Mouse (Mus musculus) gastrocnemius, adult 8-10 months (tissue): ENCODE measurements around the gene S100a16. TPM values are rescaled to one million over a fixed set of nuclear protein-coding genes. Genes with fewer than 3 reads are reported as not detected.
A peak's percentile ranks its signal among the peaks of the same experiment; 100 is the strongest.

Source experiments
- DNase-seq, 2 experiments: peaks; one replicate each; pipeline ENCODE4 v3.0.0; 2022; ENCODE audit warnings: low spot score in 2 of 2
- total RNA-seq, 4 experiments: library from RNA; stranded (reverse); gene quantifications; 2 replicates each; pipeline ENCODE4 v1.2.4; 2022

S100a16 gene
- total RNA-seq, 4 experiments from 2014 or later: 50.1 to 57.1 (median 51.9) TPM

- DNase-seq: no peak
Measured at GRCm38 (mm10) chr3:90517711-90518110, 19.3 kb upstream of the S100a16 start.

GRCm38 (mm10) chr3:90525421-90525820 is 11.6 kb upstream of the S100a16 start:
- no peak for DNase-seq

GRCm38 (mm10) chr3:90526076-90526475 is 11.0 kb upstream of the S100a16 start:
- no peak for DNase-seq

GRCm38 (mm10) chr3:90526580-90526979 is 10.5 kb upstream of the S100a16 start, which contains the start of gene S100a14:
Gene S100a14 (plus strand): TSS chr3:90526856.
- no peak for DNase-seq

- no peak for DNase-seq
Measured at GRCm38 (mm10) chr3:90527291-90527873, 9.7 kb upstream of the S100a16 start.

- DNase-seq: no peak
Measured at GRCm38 (mm10) chr3:90531713-90532112, 5.3 kb upstream of the S100a16 start.

- no peak for DNase-seq
Measured at GRCm38 (mm10) chr3:90535446-90535845, 1.6 kb upstream of the S100a16 start.

GRCm38 (mm10) chr3:90537905-90538296 is 847 bp downstream of the S100a16 start:
- no peak for DNase-seq

GRCm38 (mm10) chr3:90540904-90541303 is 3.9 kb downstream of the S100a16 start:
- DNase-seq: no peak

GRCm38 (mm10) chr3:90549676-90550420 is 12.8 kb downstream of the S100a16 start:
- DNase-seq: no peak

- DNase-seq: no peak
Measured at GRCm38 (mm10) chr3:90550421-90550790, 13.4 kb downstream of the S100a16 start.

GRCm38 (mm10) chr3:90552231-90552630 is 15.2 kb downstream of the S100a16 start:
- no peak for DNase-seq

- DNase-seq: peak in 1 of 2 experiments; percentile 13
Measured at GRCm38 (mm10) chr3:90555954-90556353, 18.9 kb downstream of the S100a16 start.

GRCm38 (mm10) chr3:90560008-90560628 is 23.1 kb downstream of the S100a16 start, which contains the start of gene S100a3:
Gene S100a3 (plus strand): TSS chr3:90560578.
- no peak for DNase-seq

- DNase-seq: peak; percentile 22 to 38
Measured at GRCm38 (mm10) chr3:90574691-90575090, 37.6 kb downstream of the S100a16 start.

GRCm38 (mm10) chr3:90575320-90575719 is 38.3 kb downstream of the S100a16 start:
- no peak for DNase-seq

- DNase-seq: no peak
Measured at GRCm38 (mm10) chr3:90576351-90577001, 39.4 kb downstream of the S100a16 start.

GRCm38 (mm10) chr3:90579433-90579832 is 42.4 kb downstream of the S100a16 start:
- no peak for DNase-seq

GRCm38 (mm10) chr3:90581141-90581540 is 44.1 kb downstream of the S100a16 start:
- no peak for DNase-seq

- no peak for DNase-seq
Measured at GRCm38 (mm10) chr3:90582156-90582555, 45.1 kb downstream of the S100a16 start.

GRCm38 (mm10) chr3:90582556-90582955 is 45.5 kb downstream of the S100a16 start:
- no peak for DNase-seq

GRCm38 (mm10) chr3:90583893-90584292 is 46.8 kb downstream of the S100a16 start:
- DNase-seq: no peak
